Mouse (Mus musculus): Measurements from ENCODE around the gene Lpcat4. TPM values are rescaled to one million over a fixed set of nuclear protein-coding genes. Genes with fewer than 3 reads are reported as not detected.
A peak's percentile ranks its signal among the peaks of the same experiment; 100 is the strongest.

The Lpcat4 gene
- polyA plus RNA-seq, 1 experiment from 2014 or later, result 13.9 TPM

GRCm38 (mm10) chr2:112224356-112224755 is 14.9 kb upstream of the Lpcat4 start:
- 62% methylated on average over 4 of the region's 4 CpGs for WGBS
- H3K27ac ChIP-seq (replicated peaks; ENCODE audit: low read depth, low read length), result no peak overlapping the region
- no peak for ATAC-seq (ENCODE audit: low FRiP score, low TSS enrichment)

GRCm38 (mm10) chr2:112232623-112233022 is 6.6 kb upstream of the Lpcat4 start:
- no peak overlapping the region for H3K27ac ChIP-seq (replicated peaks; ENCODE audit: low read depth, low read length)
- ATAC-seq (ENCODE audit: low FRiP score, low TSS enrichment) (no peak), DNase-seq (no peak)
- 92% methylated on average over 1 of the region's 1 CpGs for WGBS
- no peak overlapping the region for H3K9ac ChIP-seq (replicated peaks; ENCODE audit: low read length)
- H3K27me3 ChIP-seq (ENCODE audit: control insufficient read depth, insufficient read depth, low read length), result no peaks in the 10 kb centered on the region
- no peak overlapping the region for H3K4me2 ChIP-seq (ENCODE audit: low read length)
- H3K36me3 ChIP-seq (ENCODE audit: control insufficient read depth, insufficient read depth, low read length), result no peaks in the 10 kb centered on the region
- H3K4me1 ChIP-seq (ENCODE audit: control insufficient read depth, insufficient read depth, low read length), result no peaks in the 10 kb centered on the region
- H3K4me3 ChIP-seq (replicated peaks; ENCODE audit: low read depth, low read length), result no peak overlapping the region
- H3K9me3 ChIP-seq (ENCODE audit: control insufficient read depth, low read length), result no peaks in the 10 kb centered on the region

More at GRCm38 (mm10) chr2:112224356-112224755, 14.9 kb upstream of the Lpcat4 start:
- no peaks in the 10 kb centered on the region for H3K4me1 ChIP-seq (ENCODE audit: control insufficient read depth, insufficient read depth, low read length)
- H3K4me2 ChIP-seq (ENCODE audit: low read length), result no peak overlapping the region
- no peak overlapping the region for H3K9ac ChIP-seq (replicated peaks; ENCODE audit: low read length)
- H3K27me3 ChIP-seq (ENCODE audit: control insufficient read depth, insufficient read depth, low read length), result no peaks in the 10 kb centered on the region
- H3K36me3 ChIP-seq (ENCODE audit: control insufficient read depth, insufficient read depth, low read length), result no peaks in the 10 kb centered on the region
- no peaks in the 10 kb centered on the region for H3K9me3 ChIP-seq (ENCODE audit: control insufficient read depth, low read length)
- no peak overlapping the region for H3K4me3 ChIP-seq (replicated peaks; ENCODE audit: low read depth, low read length)
- DNase-seq, result no peak

- Histone ChIP-seq H3K27ac (replicated peaks; ENCODE audit: low read depth, low read length) (no peak overlapping the region), H3K9ac (replicated peaks; ENCODE audit: low read length) (no peak overlapping the region), H3K36me3 (ENCODE audit: control insufficient read depth, insufficient read depth, low read length) (no peaks in the 10 kb centered on the region), H3K27me3 (ENCODE audit: control insufficient read depth, insufficient read depth, low read length) (no peaks in the 10 kb centered on the region), H3K4me3 (replicated peaks; ENCODE audit: low read depth, low read length) (no peak overlapping the region), H3K9me3 (ENCODE audit: control insufficient read depth, low read length) (no peaks in the 10 kb centered on the region), H3K4me1 (ENCODE audit: control insufficient read depth, insufficient read depth, low read length) (0 out of 2 replicates have a peak, but pooled peaks cover 4% of the 10 kb centered on the region), H3K4me2 (ENCODE audit: low read length) (no peak overlapping the region)
- ATAC-seq (ENCODE audit: low FRiP score, low TSS enrichment), result no peak
- WGBS, result 89% methylated on average over 2 of the region's 2 CpGs
- DNase-seq, result no peak
These were observed 2.6 kb upstream of the Lpcat4 start for GRCm38 (mm10) chr2:112236620-112237019.

GRCm38 (mm10) chr2:112238006-112238405 is 1.3 kb upstream of the Lpcat4 start:
- DNase-seq, result no peak
- no peak overlapping the region for H3K4me3 ChIP-seq (replicated peaks; ENCODE audit: low read depth, low read length)
- no peak for ATAC-seq (ENCODE audit: low FRiP score, low TSS enrichment)
- no peaks in the 10 kb centered on the region for H3K27me3 ChIP-seq (ENCODE audit: control insufficient read depth, insufficient read depth, low read length)
- H3K27ac ChIP-seq (replicated peaks; ENCODE audit: low read depth, low read length), result no peak overlapping the region
- H3K9ac ChIP-seq (replicated peaks; ENCODE audit: low read length), result no peak overlapping the region
- H3K4me1 ChIP-seq (ENCODE audit: control insufficient read depth, insufficient read depth, low read length), result 0 out of 2 replicates have a peak, but pooled peaks cover 4% of the 10 kb centered on the region
- no peak overlapping the region for H3K4me2 ChIP-seq (ENCODE audit: low read length)
- WGBS, result 14% methylated on average over 4 of the region's 4 CpGs
- no peaks in the 10 kb centered on the region for H3K9me3 ChIP-seq (ENCODE audit: control insufficient read depth, low read length)
- H3K36me3 ChIP-seq (ENCODE audit: control insufficient read depth, insufficient read depth, low read length), result peaks cover 7% of the 10 kb centered on the region

- Histone ChIP-seq H3K36me3 (ENCODE audit: control insufficient read depth, insufficient read depth, low read length) (peaks cover 20% of the 10 kb centered on the region), H3K27ac (replicated peaks; ENCODE audit: low read depth, low read length) (peak overlapping the region; percentile 99), H3K9me3 (ENCODE audit: control insufficient read depth, low read length) (no peaks in the 10 kb centered on the region), H3K4me1 (ENCODE audit: control insufficient read depth, insufficient read depth, low read length) (0 out of 2 replicates have a peak, but pooled peaks cover 4% of the 10 kb centered on the region), H3K4me2 (ENCODE audit: low read length) (peak overlapping the region; percentile 80), H3K4me3 (replicated peaks; ENCODE audit: low read depth, low read length) (peak overlapping the region; percentile 71), H3K9ac (replicated peaks; ENCODE audit: low read length) (peak overlapping the region; percentile 94), H3K27me3 (ENCODE audit: control insufficient read depth, insufficient read depth, low read length) (no peaks in the 10 kb centered on the region)
- ATAC-seq (ENCODE audit: low FRiP score, low TSS enrichment), result peak; percentile 64
- DNase-seq, result peak; percentile 75
- WGBS, result under 1% methylated on average over 27 of the region's 28 CpGs
These were observed 860 bp downstream of the Lpcat4 start for GRCm38 (mm10) chr2:112239935-112240721.

- Histone ChIP-seq H3K27ac (replicated peaks; ENCODE audit: low read depth, low read length) (no peak overlapping the region), H3K4me3 (replicated peaks; ENCODE audit: low read depth, low read length) (no peak overlapping the region), H3K36me3 (ENCODE audit: control insufficient read depth, insufficient read depth, low read length) (peaks cover 35% of the 10 kb centered on the region), H3K4me1 (ENCODE audit: control insufficient read depth, insufficient read depth, low read length) (0 out of 2 replicates have a peak, but pooled peaks cover 4% of the 10 kb centered on the region), H3K9me3 (ENCODE audit: control insufficient read depth, low read length) (no peaks in the 10 kb centered on the region), H3K9ac (replicated peaks; ENCODE audit: low read length) (no peak overlapping the region), H3K4me2 (ENCODE audit: low read length) (no peak overlapping the region), H3K27me3 (ENCODE audit: control insufficient read depth, insufficient read depth, low read length) (no peaks in the 10 kb centered on the region)
- ATAC-seq (ENCODE audit: low FRiP score, low TSS enrichment), result no peak
- no peak for DNase-seq
- 91% methylated on average over 14 of the region's 14 CpGs for WGBS
These were observed 2.5 kb downstream of the Lpcat4 start for GRCm38 (mm10) chr2:112241787-112242186.

GRCm38 (mm10) chr2:112245307-112245706 is 6.0 kb downstream of the Lpcat4 start:
- no peak for ATAC-seq (ENCODE audit: low FRiP score, low TSS enrichment)
- Histone ChIP-seq H3K4me2 (ENCODE audit: low read length) (no peak overlapping the region), H3K27me3 (ENCODE audit: control insufficient read depth, insufficient read depth, low read length) (no peaks in the 10 kb centered on the region), H3K4me3 (replicated peaks; ENCODE audit: low read depth, low read length) (no peak overlapping the region), H3K9ac (replicated peaks; ENCODE audit: low read length) (no peak overlapping the region), H3K9me3 (ENCODE audit: control insufficient read depth, low read length) (no peaks in the 10 kb centered on the region), H3K36me3 (ENCODE audit: control insufficient read depth, insufficient read depth, low read length) (peaks cover 41% of the 10 kb centered on the region), H3K27ac (replicated peaks; ENCODE audit: low read depth, low read length) (no peak overlapping the region), H3K4me1 (ENCODE audit: control insufficient read depth, insufficient read depth, low read length) (0 out of 2 replicates have a peak, but pooled peaks cover 4% of the 10 kb centered on the region)
- 92% methylated on average over 5 of the region's 5 CpGs for WGBS
- DNase-seq, result no peak

GRCm38 (mm10) chr2:112246193-112246592 is 6.9 kb downstream of the Lpcat4 start:
- no peak for ATAC-seq (ENCODE audit: low FRiP score, low TSS enrichment)
- Histone ChIP-seq H3K4me3 (replicated peaks; ENCODE audit: low read depth, low read length) (no peak overlapping the region), H3K4me2 (ENCODE audit: low read length) (no peak overlapping the region), H3K9ac (replicated peaks; ENCODE audit: low read length) (no peak overlapping the region), H3K4me1 (ENCODE audit: control insufficient read depth, insufficient read depth, low read length) (no peaks in the 10 kb centered on the region), H3K27ac (replicated peaks; ENCODE audit: low read depth, low read length) (no peak overlapping the region), H3K36me3 (ENCODE audit: control insufficient read depth, insufficient read depth, low read length) (peaks cover 41% of the 10 kb centered on the region), H3K9me3 (ENCODE audit: control insufficient read depth, low read length) (no peaks in the 10 kb centered on the region), H3K27me3 (ENCODE audit: control insufficient read depth, insufficient read depth, low read length) (no peaks in the 10 kb centered on the region)
- no peak for DNase-seq
- WGBS, result 94% methylated on average over 6 of the region's 6 CpGs

GRCm38 (mm10) chr2:112247323-112247722 is 8.1 kb downstream of the Lpcat4 start:
- no peak overlapping the region for H3K4me2 ChIP-seq (ENCODE audit: low read length)
- no peak for DNase-seq
- H3K9me3 ChIP-seq (ENCODE audit: control insufficient read depth, low read length), result no peaks in the 10 kb centered on the region
- H3K9ac ChIP-seq (replicated peaks; ENCODE audit: low read length), result no peak overlapping the region
- peaks cover 41% of the 10 kb centered on the region for H3K36me3 ChIP-seq (ENCODE audit: control insufficient read depth, insufficient read depth, low read length)
- no peaks in the 10 kb centered on the region for H3K27me3 ChIP-seq (ENCODE audit: control insufficient read depth, insufficient read depth, low read length)
- ATAC-seq (ENCODE audit: low FRiP score, low TSS enrichment), result no peak
- H3K27ac ChIP-seq (replicated peaks; ENCODE audit: low read depth, low read length), result no peak overlapping the region
- H3K4me3 ChIP-seq (replicated peaks; ENCODE audit: low read depth, low read length), result no peak overlapping the region
- 87% methylated on average over 10 of the region's 10 CpGs for WGBS
- no peaks in the 10 kb centered on the region for H3K4me1 ChIP-seq (ENCODE audit: control insufficient read depth, insufficient read depth, low read length)

Measured in midbrain, embryonic 14.5 days (tissue).